Mouse (Mus musculus): ENCODE measurements around the gene Erc1. TPM values are rescaled to one million over a fixed set of nuclear protein-coding genes. Genes with fewer than 3 reads are reported as not detected.

Gene Erc1
- total RNA-seq, 2 experiments from 2014 or later: 38.5 to 41.1 TPM

DNA sequence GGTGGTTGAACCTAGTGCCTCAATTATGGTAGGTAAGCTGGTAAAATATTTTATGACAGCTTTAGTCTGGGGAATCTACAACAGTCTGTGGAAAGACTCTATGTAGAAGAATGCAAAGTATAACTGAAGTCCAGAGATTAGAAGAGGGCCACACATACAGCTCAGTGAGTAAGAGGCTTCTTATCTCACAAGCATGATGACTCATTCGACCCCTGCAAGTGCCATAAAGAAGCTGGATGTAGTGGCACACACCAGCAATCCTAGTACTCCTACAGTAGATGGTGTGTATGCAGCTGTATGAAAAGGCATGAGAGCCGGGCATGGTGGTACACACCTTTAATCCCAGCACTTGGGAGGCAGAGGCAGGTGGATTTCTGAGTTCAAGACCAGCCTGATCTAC is 205.2 kb downstream of the Erc1 start:
- intact Hi-C loops (cut with DNase I): no loop called here

DNA sequence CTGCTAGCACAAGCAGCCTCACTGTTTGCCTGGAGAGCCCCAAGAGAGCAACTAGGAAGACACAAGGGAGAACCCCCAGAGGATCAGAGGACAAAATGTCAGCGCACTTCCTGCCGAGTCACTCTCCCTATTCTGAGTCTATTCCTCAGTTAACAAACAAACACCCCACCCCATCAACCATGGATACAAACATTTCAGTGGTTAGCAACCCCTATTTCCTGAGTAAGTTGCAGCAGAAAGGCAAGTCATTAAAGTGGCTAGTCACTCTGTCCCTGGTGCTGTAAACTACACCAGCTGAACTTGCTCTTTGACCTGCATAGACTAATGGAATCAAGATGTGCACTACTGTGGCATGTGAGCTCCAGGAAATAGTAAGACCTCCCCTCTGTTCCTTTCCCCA is 212.3 kb downstream of the Erc1 start:
- peak; percentile 1 for DNase-seq (ENCODE audit: low spot score)
- intact Hi-C loops (cut with DNase I): no loop called here

More for the DNA sequence above, 205.2 kb downstream of the Erc1 start:
- no peak for DNase-seq (ENCODE audit: low spot score)

DNA sequence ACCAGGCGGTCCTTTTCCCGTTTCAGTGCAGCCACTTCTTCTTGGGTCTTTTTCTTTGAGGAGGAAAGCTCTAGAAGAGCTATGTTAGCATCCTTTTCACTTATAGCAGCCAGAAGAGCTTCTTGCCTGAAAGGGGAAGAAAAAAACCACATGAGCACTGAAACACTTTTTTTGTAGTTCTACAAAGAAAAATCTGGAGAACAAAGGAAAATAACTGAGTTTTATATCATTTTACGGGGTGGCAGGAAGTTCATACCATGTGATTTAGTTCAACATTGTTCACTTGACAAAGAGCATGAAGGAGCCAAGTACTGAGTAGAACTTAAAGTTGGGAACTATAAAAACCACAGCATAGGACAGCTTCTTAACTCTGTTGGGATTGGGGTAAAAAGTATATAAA is 217.3 kb downstream of the Erc1 start:
- intact Hi-C loops (cut with DNase I): no loop called here
- DNase-seq (ENCODE audit: low spot score): no peak

DNA sequence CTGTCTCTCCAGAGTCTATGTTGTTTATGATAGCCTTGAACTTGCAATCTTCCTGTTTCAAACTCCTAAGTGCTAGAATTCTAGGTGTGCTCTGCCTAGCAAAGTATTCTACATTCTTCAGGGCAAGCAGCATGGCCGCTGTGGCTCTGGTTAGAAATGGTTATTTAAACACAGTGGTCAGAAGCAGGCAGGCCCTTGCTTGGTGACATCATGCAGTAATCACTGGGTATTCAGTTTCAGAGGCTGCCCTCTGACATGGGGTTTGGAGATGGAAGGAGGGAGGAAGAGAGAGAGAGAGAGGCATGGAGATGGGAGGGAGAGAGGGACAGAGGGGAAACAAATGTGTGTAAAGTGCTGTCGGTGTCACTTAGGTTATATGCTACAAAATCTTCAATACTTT is 246.6 kb downstream of the Erc1 start:
- no peak for DNase-seq (ENCODE audit: low spot score)
- intact Hi-C loops (cut with DNase I): no loop called here

DNA sequence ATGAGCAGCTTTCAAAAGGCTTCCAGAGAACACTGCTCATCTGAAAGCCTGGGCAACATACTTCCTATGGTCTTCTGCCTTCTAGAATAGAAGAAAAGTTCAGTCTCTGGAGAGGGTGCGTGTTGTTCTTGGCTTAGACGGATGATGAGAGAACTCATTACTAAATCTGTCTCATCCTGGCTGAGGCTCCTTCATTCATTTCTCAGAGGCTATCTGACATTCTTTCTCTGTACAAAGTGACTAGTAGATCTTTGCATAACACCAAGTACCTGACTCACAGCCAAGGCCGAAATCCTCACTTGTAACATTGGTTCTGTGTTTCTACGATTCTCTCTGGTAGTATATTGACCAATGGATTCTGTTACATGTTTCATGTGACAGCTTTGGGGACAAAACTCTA is 252.5 kb downstream of the Erc1 start:
- intact Hi-C loops (cut with DNase I): no loop called here
- DNase-seq (ENCODE audit: low spot score): peak; percentile 21

DNA sequence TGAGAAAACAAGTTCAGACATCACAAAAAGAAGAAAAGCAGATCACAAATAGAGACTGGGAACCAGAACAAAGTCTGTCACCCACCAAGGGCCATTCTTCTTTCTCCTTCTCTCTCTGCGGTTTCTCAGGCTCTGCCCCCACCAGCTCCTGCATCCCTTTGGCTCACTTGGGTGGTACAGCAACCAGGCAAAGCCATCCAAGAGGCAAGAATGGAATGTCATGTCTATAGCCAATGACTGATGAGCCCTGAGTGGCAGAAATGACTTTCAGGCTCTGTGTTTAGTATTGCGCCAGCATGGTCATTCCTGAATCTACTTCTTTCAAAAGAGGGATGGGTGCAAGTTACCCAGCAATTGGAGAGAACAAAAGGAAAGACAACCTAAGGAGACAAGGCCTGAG is 257.1 kb downstream of the Erc1 start:
- DNase-seq (ENCODE audit: low spot score): no peak
- intact Hi-C loops (cut with DNase I): no loop called here

DNA sequence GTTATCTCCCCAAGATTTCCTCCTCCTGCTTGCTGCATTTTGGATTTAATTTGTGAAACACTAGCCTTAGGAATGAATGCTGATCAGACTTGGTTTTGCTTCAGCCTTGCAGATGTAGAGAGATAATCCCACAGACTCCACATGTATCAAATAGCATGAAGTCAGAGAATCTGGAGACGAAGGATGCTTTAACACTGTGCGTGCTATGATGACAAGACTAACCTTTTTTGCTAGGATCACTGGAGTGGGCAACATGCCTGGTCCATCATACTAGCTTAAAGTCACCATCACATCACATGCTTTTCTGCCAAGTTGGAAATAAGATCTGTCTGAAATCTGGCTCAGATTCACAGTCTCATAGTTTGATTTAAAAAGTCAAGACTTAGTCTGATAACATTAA is 260.1 kb downstream of the Erc1 start:
- intact Hi-C loops (cut with DNase I): no loop called here
- DNase-seq (ENCODE audit: low spot score): no peak

DNA sequence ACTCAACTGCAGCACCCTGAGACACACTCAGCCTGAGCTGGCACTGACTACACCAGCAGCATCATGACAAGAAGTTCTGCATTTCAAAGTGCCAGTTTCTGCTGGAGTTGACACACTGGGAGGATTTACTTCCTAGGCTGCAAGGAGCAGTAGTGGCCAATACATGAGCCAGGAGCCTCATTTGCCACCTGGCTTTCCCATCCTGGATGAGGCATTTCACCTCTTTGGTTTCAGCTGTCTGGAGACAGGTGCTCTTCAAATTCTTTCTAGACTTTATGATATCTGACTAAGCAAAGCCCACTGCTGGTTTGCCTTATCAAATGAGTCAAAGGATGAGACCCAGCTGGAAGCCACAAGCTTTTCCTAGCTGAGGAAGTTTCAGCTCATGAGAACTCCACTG is 260.5 kb downstream of the Erc1 start:
- intact Hi-C loops (cut with DNase I): no loop called here
- no peak for DNase-seq (ENCODE audit: low spot score)

DNA sequence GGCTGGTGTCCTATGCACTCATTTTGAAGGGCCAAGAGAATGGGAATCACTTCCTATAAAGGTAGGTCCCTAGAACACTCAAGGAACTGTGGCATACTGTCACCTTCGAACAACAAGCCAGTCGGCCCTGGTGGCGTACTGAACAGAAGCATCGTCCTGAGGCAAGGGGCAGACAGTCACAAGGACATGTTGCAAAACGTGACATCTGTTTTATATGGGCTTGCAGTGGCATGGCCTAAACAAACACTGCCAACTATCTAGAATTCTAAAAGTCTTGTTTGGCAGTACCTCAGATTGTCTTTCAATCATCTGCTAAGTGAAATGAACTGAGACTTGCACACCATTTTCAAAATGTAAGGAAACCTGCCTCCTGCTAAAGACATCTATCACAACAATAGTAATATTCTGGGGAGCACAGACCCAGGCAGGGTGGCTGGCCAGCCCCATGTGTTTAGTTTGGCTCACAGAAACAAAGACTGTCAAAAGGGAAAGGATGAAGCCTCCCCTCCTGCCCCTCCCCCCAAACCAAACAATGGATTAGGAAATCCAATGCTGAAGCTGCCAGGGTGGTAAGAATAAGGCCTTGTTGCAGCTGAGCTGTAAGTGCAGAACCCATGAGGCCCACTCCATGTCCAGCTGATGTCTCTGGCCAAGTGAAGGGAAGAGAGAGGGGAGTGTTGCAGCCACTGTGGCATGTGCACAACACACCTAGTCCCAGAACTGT is 262.2 kb downstream of the Erc1 start:
- peak; percentile 44 for DNase-seq (ENCODE audit: low spot score)
- intact Hi-C loops (cut with DNase I): no loop called here

DNA sequence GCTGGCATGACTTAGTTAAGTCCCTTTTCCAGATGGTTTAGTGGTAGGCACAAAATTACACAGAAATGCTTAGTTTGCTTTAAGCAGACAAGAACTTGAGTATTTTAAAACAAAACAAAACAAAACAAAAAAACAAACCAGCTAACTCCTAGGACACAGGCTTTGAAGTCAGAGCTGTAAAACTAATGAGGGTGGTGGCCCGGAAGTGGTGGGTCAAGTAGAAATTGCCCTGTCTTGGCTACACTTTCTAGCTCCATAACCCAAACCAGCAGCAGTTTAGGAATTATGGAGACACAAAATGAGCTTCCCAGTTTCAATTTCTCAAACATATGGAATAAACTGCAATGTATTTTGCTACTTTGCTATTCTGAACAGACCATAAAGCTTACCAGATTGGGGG is 263.9 kb downstream of the Erc1 start:
- no peak for DNase-seq (ENCODE audit: low spot score)

DNA sequence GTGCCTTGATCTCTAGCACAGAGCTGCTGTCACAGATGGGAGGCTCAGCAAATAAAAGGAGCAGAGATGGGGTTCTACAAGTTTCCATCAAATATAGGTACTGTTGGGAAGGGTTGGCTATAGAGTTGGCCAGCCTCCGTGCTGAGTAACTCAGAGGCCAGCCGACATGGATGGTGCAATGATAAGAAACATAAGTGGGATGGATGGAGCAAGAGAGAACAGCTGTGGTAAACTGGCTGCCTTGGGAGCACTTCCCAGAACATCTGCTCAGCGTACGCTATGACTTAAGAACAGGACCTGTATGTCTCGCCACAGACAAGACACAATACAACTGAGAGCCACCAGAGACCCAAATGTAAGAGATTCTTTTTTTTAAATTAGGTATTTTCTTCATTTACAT is 264.8 kb downstream of the Erc1 start:
- no peak for DNase-seq (ENCODE audit: low spot score)
- intact Hi-C loops (cut with DNase I): no loop called here

More for the DNA sequence above, 263.9 kb downstream of the Erc1 start:
- intact Hi-C loops (cut with DNase I): no loop called here

DNA sequence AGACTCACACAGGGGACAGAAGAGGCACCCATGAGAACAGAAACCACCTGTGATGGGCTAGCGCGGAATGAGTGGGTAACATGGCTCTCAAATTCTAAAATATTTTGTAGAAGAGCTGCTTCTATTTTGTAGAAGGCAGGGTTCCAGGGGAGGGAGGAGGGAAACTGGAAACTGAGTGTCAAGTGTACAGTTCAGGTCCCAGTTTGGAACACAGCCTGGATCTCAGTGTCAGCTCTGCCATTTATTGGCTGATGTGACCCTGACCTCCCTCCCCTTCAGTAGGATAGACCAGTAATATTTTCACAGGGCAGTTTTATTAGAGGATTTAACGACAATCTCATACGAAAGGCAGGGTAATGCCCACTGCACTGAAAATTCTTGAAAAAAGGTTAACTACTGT is 271.3 kb downstream of the Erc1 start:
- DNase-seq (ENCODE audit: low spot score): no peak
- intact Hi-C loops (cut with DNase I): no loop called here

DNA sequence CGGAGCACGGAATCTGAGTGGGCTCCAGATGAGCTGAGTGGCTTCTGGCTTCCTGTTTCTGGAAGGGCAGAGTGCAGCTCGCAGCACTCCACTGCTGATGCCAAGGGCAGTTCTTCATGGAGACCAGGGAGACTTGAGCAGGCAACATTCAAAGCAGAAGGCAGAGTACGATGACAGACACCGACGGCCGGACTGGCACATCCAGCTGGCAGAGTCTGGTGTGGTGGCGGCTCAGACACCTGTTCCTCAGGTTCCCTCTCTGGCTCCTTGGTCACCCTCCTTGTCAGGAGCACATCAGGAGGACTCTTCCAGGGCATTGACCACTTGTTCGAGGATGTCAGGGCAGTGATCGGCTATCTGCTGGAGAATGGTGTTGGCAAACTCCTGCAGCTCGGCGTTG is 272.6 kb downstream of the Erc1 start:
- no peak for DNase-seq (ENCODE audit: low spot score)
- intact Hi-C loops (cut with DNase I): no loop called here

DNA sequence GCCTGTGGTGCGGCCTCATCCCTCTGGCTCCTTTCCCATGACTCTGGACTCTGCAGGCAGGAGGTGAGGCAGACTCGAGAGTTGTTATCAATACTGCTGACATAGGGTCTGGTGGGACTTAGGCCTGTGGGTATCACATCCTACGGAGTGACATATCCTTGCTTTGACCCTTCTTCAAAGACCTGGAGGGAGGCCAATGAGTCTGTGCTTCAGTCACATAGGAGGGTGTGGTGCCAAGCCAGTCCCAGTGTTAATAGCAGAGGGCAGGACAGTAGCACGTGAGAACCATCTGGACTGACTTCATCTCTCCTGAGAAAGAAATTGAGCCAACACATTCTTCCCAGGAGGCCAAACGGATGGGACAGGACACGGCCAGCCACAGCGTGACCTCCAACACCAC is 275.7 kb downstream of the Erc1 start:
- intact Hi-C loops (cut with DNase I): no loop called here
- no peak for DNase-seq (ENCODE audit: low spot score)

DNA sequence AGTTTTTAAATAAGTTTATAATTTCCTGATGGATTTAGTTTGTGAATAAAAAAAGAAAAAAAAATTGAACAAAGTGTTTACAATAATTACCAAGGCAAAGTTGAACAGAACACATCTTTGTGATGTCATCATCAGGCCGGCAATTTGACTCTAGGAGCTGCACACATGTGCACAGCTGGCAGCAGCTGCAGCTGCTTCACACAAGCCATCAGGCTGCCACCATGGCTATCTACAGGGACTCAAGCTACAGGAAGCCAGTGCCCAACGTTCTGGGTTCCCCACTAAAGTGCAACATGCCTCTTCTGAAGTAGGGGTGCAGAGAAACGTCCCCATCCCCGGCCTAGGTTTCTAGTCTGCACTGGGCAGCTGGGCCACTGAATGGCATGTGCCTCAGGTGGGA is 277.2 kb downstream of the Erc1 start:
- DNase-seq (ENCODE audit: low spot score): no peak
- intact Hi-C loops (cut with DNase I): no loop called here

DNA sequence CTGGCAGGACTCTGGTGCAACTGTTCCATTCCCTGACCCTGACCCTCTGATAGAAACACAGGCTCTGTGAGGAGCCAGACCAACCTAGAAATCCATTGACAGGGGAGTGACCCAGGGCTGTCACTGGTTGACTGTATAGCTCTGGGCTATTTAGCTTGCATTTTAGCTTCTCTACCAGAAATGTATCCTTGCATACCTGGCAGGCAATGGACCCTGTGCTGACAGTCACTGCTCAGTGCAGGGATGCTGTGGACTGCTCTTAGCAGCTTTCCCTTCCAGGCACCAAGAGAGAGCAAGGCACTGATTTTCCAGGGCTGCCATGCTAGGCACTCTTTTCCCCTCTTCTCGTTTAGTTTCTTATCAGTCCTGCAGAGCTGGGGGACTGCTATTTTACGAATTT is 279.6 kb downstream of the Erc1 start:
- no peak for DNase-seq (ENCODE audit: low spot score)
- intact Hi-C loops (cut with DNase I): no loop called here

DNA sequence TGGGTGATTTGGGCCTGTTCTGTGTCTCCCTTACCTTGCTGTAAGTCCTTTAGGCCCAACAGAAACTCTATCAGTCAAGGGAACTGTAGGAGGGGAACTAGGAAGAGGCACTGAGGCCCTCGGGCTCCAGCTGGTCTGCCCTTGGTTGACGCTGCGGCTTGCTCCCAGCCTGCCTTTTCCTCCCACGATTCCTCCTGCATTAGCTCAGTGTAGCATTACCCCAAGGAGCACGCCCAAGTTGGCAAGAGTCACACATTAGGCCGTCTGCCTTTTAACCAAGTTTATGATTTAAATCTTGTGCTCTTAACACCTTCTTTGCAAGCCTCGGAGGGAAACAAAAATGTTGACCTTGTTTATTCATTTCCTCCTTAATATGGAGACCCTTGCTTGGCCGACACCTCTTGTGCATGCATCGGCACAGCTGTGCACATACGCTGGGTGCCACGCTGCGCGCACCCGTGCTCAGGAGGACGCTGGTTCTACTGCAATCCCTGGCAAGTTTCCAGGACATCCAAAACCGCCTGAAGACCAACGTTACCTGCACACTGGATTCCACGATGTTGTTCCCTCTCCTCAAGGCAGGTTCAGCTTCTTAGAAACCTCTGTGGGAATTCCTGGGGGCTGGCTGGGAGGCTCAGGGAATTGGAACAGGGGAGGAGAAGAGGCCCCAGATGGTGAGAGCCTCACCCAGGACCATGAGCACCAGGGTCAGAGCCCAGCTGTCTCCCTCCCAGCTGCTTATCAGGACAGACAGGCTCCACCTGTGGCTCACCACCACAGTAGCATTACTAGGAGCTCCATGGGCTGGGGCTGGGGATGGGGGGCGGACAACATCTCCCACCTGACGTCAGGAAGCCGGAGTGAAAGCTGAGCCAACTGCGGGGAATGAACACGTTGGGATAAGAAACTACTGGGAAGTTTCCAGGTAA is 282.3 kb downstream of the Erc1 start:
- intact Hi-C loops (cut with DNase I): no loop called here
- DNase-seq (ENCODE audit: low spot score): no peak

DNA sequence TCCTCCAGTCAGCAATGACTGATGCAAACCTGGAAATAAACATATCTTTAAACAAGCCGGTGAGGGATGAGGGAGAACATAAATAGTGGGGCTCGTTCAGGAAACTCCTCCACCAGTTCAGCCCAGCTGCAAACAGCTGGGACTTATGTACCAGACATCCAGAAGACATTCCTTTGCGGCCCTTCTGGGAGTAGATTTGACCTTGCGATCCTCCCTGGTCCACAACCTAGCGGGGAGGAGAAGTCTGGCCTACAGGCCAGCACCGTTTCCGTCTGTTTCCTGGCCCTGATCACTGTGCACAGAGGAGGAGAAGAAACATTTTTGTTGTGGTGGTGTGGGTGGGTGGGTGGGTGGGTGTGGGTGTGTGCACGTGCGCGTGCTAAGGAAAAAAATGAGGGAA is 285.4 kb downstream of the Erc1 start:
- intact Hi-C loops (cut with DNase I): no loop called here
- no peak for DNase-seq (ENCODE audit: low spot score)

DNA sequence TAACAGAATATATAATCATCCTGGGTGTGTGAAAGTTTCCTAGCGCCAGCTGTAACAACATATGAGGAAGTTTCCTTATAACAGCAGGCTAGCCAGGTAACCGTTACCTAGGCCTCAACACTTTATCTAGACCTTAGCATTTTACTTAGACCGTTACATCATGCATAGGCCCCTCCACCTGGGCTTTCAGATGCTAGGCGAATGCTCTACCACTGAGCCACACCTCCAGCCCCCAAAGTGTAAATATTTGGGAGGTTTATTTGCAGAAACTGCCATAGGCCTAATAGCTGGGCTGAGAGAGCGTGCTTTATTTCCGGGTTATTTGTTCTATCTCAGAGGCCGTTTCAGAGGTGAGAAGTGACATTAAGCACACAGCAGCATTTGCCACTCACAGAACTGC is 289.1 kb downstream of the Erc1 start:
- intact Hi-C loops (cut with DNase I): no loop called here

DNA sequence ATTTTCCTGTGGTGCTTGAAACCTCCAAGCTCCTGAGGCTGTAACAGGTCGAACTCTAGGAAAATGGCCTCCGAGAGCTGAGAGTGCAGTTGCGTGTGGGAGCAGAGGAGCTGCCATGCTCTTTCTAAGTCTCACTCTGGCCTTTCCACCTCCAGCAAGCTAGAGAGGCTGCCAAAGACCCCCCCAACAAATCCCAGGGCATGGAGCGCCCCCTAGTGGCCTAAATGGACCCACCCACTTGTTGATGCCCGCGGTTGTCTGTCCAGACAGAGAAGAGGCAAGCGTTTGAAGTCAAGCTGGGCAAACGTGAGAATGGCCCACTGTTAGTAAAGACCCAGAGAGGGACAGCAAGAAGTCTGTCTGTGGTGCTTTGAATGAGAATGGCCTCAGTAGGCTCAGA is 293.5 kb downstream of the Erc1 start:
- DNase-seq (ENCODE audit: low spot score): no peak
- intact Hi-C loops (cut with DNase I): no loop called here

More for the DNA sequence above, 289.1 kb downstream of the Erc1 start:
- DNase-seq (ENCODE audit: low spot score): no peak

DNA sequence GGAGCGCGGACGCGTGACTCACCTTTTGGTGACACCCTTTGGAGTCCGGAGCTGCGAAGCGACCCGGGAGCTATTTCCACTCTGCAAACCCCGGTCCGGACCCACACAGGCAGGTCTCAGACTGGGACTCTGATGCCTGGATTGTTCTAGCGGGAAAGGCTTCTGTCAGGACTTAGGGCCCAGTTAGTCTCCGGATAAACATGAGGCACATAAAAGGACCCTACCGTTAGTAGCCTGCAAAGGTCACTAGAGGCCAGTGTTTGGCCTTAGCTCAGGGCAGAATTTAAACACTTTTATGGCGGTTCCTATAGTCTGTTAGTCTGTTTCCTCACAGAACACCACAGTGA is 303.5 kb downstream of the Erc1 start:
- intact Hi-C loops (cut with DNase I): loop anchor here (5.0 kb wide), 1 partner anchor 52 kb away; no protein-coding TSS in a partner anchor
- no peak for DNase-seq (ENCODE audit: low spot score)

Data from heart, postnatal 25 days (tissue).